Mouse (Mus musculus) intestine, embryonic 14.5 days (tissue): Measurements from ENCODE around the gene Ptpn13. TPM values are rescaled to one million over a fixed set of nuclear protein-coding genes. Genes with fewer than 3 reads are reported as not detected.

Experiments used
- ATAC-seq: fragments of 200-750 bp; cut with Nextera tagmentation; replicated peaks from 2 replicates; pipeline ENCODE4 v1.8.0; 2017; ENCODE audit warnings: low read depth, moderate number of reproducible peaks, moderate TSS enrichment, moderate library complexity; ENCODE audit not compliant: low FRiP score, low TSS enrichment
- DNase-seq: peaks from one replicate; pipeline ENCODE4 v3.0.0-alpha.2; 2018; ENCODE audit warnings: low spot score
- H3K27ac ChIP-seq: fragments of 300-500 bp; sonication (generic); 2 replicates; pipeline ENCODE4 v1.5.1; 2014; ENCODE audit warnings: low read depth, mild to moderate bottlenecking, control low read depth
- H3K27me3 ChIP-seq: fragments of 300-500 bp; sonication (generic); replicated peaks from 2 replicates; pipeline ENCODE4 v1.6.1; 2014; ENCODE audit warnings: low read length, control low read depth; ENCODE audit not compliant: control insufficient read depth, insufficient read depth
- H3K36me3 ChIP-seq: fragments of 300-500 bp; sonication (generic); 2 replicates; pipeline ENCODE4 v1.6.1; 2014; ENCODE audit warnings: low read length, control low read depth; ENCODE audit not compliant: control insufficient read depth, insufficient read depth
- H3K4me1 ChIP-seq: fragments of 300-500 bp; sonication (generic); replicated peaks from 2 replicates; pipeline ENCODE4 v1.6.1; 2014; ENCODE audit warnings: low read length, control low read depth, mixed read lengths; ENCODE audit not compliant: control insufficient read depth, insufficient read depth
- H3K4me2 ChIP-seq: fragments of 300-500 bp; sonication (generic); 2 replicates; pipeline ENCODE4 v1.6.1; 2014; ENCODE audit warnings: low read length
- H3K4me3 ChIP-seq: fragments of 300-500 bp; sonication (generic); 2 replicates; pipeline ENCODE4 v1.5.1; 2014; ENCODE audit warnings: low read depth, low read length, control low read depth, mixed read lengths
- H3K9ac ChIP-seq: fragments of 300-500 bp; sonication (generic); 2 replicates; pipeline ENCODE4 v1.6.1; 2014; ENCODE audit warnings: mild to moderate bottlenecking, low read length
- H3K9me3 ChIP-seq: fragments of 300-500 bp; sonication (generic); 2 replicates; pipeline ENCODE4 v1.6.1; 2016; ENCODE audit warnings: low read length, control low read depth; ENCODE audit not compliant: control insufficient read depth
- WGBS: fragments of 180-500 bp; shearing (Covaris S2); extraction: QIAGEN DNeasy Blood & Tissue Kit; methylation state at CpG from one replicate; pipeline ENCODE4 v1.1.7; 2014; 5-methylcytosine and 5-hydroxymethylcytosine counted together
- polyA plus RNA-seq: library from polyadenylated mRNA; unstranded; fragments of >200 nt; fragmentation: Nextera tagmentation; extraction: Ambion mirVana; gene quantifications from 2 replicates; pipeline ENCODE4 v1.2.1, GENCODE M21; 2014

Ptpn13 gene
- polyA plus RNA-seq, 1 experiment from 2014 or later = 10.1 TPM

DNA sequence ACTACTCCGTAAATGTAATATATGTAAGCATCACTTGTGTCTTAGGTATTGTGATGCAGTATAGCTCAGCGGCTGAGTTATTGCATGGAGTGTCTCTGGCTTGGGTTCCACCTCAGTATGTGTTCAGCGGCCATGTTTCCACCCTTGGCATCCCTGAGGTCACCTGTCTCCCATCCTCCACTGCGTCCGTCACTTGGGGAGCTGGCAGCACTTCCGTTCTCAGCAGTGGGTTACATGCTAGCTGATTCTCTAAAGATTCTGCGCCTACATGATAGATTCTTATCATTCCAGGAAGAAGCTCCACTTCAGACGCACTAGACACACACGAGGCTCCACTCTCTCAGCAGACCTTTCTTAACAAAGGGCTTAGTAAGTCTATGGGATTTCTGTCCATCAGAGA lies 76.1 kb downstream of the Ptpn13 start:
- H3K9ac ChIP-seq = no peak overlapping the region
- no peak for DNase-seq
- H3K9me3 ChIP-seq = no peaks in the 10 kb centered on the region
- peaks cover 6% of the 10 kb centered on the region; the same call in 1 of the 2 replicates for H3K4me1 ChIP-seq
- no peak for ATAC-seq
- WGBS = 90% methylated on average over 9 of the region's 9 CpGs
- H3K27me3 ChIP-seq = no peaks in the 10 kb centered on the region
- H3K4me2 ChIP-seq = no peak overlapping the region
- H3K27ac ChIP-seq = no peak overlapping the region
- H3K36me3 ChIP-seq = peaks cover 3% of the 10 kb centered on the region; the same call in 1 of the 2 replicates
- H3K4me3 ChIP-seq = no peak overlapping the region

DNA sequence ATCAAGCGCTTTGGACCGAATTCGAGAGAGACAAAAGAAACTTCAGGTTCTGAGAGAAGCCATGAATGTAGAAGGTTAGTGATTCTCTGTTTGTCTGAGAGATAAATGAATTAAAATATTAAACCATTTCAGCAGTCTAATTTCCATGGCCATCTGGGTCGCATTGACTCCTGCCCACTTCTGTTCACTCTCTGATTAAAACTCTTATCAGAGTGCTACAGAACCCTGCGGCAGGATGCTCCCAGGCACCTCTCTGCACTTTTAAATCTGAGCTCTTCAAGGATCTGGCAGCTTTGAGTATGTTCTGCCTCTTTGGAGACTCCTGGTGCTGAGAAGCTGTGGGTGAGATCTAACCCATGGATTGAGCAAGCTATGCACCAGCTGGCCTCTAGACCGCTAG lies 76.8 kb downstream of the Ptpn13 start:
- WGBS = 90% methylated on average over 6 of the region's 6 CpGs

DNA sequence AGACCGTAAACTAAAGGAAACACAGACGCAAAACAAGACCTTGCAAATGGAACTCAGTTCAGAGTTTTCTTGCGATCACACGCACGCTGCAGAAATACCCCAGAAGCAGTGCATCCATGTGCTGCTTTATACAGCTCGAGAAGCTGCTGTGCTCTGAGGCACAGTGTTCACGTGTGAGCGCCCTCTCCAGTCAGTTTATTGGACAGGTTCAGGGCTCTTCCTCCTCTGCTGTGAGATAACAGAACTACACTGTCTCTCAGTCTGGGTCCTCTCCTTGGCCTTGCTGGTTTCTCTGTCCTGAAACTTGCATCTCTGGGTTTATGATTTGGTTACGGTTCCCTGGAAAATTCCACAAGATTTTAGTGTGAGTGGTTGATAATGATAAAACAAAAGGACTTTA lies 88.2 kb downstream of the Ptpn13 start:
- Histone ChIP-seq H3K4me3 (no peak overlapping the region), H3K4me1 (0 out of 2 replicates have a peak, but pooled peaks cover 4% of the 10 kb centered on the region), H3K27ac (no peak overlapping the region), H3K27me3 (no peaks in the 10 kb centered on the region), H3K9ac (no peak overlapping the region), H3K36me3 (no peaks in the 10 kb centered on the region), H3K9me3 (no peaks in the 10 kb centered on the region), H3K4me2 (no peak overlapping the region)
- WGBS = 79% methylated on average over 9 of the region's 9 CpGs
- ATAC-seq (no peak), DNase-seq (no peak)

More for the DNA sequence above, 76.8 kb downstream of the Ptpn13 start:
- Histone ChIP-seq H3K4me2 (no peak overlapping the region), H3K9ac (no peak overlapping the region), H3K9me3 (no peaks in the 10 kb centered on the region), H3K36me3 (peaks cover 3% of the 10 kb centered on the region; the same call in 1 of the 2 replicates), H3K4me3 (no peak overlapping the region), H3K27ac (no peak overlapping the region), H3K27me3 (no peaks in the 10 kb centered on the region), H3K4me1 (peaks cover 6% of the 10 kb centered on the region; the same call in 1 of the 2 replicates)
- DNase-seq (no peak), ATAC-seq (no peak)

DNA sequence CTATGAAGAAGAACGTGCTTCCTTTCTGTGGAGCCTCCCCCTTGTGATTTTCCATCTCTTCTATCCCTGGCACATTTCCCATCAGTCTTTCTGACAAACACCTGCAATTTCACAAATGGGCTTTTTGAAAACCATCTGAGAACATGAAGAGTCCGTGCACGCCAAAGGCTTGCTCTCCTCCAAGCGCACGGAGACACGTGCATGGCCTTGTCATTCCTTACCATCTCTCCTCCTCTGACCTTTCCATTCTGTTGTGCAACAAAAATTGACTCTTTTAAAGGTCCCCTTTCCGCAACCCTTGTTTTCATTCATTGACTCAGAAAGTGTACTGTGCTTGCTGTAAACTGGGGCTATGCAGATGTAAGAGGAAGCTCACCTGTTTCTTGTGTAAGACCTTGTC lies 89.4 kb downstream of the Ptpn13 start:
- Histone ChIP-seq H3K4me3 (no peak overlapping the region), H3K27me3 (no peaks in the 10 kb centered on the region), H3K9ac (no peak overlapping the region), H3K4me2 (no peak overlapping the region), H3K36me3 (no peaks in the 10 kb centered on the region), H3K27ac (no peak overlapping the region), H3K9me3 (no peaks in the 10 kb centered on the region), H3K4me1 (0 out of 2 replicates have a peak, but pooled peaks cover 4% of the 10 kb centered on the region)
- ATAC-seq (no peak), DNase-seq (no peak)
- WGBS = 89% methylated on average over 7 of the region's 7 CpGs

DNA sequence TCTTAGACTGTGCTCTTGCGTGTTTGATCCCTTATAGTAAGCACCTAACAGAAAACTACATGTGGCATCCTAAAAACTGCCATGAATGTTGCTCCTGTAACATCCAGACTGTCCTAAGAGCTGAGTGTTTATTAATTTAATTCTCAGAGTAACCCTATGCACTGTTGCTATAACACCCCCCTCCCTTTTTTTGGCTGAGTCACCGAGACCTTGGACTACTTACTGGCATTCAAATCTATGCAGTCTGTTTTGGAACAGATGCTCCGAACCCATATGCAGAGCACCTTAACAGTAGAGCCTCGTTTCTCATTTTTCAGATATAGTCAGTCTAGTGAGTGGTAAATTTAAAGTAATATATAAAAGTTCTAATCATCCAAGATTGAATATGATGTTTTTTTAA lies 90.9 kb downstream of the Ptpn13 start:
- DNase-seq (no peak), ATAC-seq (no peak)
- WGBS = 82% methylated on average over 4 of the region's 4 CpGs
- Histone ChIP-seq H3K4me1 (0 out of 2 replicates have a peak, but pooled peaks cover 4% of the 10 kb centered on the region), H3K9me3 (no peaks in the 10 kb centered on the region), H3K9ac (no peak overlapping the region), H3K27me3 (no peaks in the 10 kb centered on the region), H3K36me3 (no peaks in the 10 kb centered on the region), H3K4me3 (no peak overlapping the region), H3K27ac (no peak overlapping the region), H3K4me2 (no peak overlapping the region)

DNA sequence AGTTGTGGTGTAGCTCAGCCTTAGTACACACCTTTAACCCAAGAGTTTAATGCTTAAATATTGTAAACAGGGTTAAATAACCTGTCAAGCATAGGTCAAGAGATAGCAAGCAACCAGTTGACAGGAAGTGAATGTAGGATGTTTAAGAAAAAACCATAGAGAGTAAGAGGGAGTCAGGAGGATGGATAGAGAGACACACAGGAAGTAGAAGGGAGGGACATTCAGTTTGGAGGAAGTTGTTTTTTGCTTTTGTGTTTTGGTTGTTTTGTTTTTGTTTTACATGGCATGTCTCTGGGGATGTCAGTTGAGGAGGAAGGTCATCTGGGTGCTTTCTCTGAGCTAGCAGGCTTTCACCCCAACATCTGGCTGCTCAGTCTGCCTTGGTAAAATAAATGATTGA lies 91.6 kb downstream of the Ptpn13 start:
- H3K27ac ChIP-seq = no peak overlapping the region
- H3K4me3 ChIP-seq = no peak overlapping the region
- H3K4me2 ChIP-seq = no peak overlapping the region
- H3K9me3 ChIP-seq = no peaks in the 10 kb centered on the region
- no peaks in the 10 kb centered on the region for H3K36me3 ChIP-seq
- no peak overlapping the region for H3K9ac ChIP-seq
- DNase-seq (no peak), ATAC-seq (no peak)
- 0 out of 2 replicates have a peak, but pooled peaks cover 4% of the 10 kb centered on the region for H3K4me1 ChIP-seq
- no peaks in the 10 kb centered on the region for H3K27me3 ChIP-seq

DNA sequence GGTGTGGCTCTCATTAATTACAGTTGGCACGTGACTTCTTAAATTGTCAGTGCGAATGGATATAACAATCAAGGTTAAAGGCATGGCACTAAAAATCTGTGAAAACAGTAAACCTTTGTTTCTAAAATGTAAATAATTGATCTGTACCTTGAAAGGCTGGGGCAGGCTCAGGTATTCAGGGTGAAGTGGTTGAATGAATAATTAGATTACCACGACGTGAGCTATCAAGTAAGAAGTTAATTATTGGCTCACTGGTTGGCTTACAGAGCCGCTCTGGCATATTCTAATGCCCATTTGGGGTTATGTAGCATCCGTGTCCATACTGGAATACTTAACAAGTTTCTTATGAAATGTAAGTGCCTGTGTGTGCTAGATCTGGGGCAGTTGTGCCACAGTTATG lies 92.6 kb downstream of the Ptpn13 start:
- no peak overlapping the region for H3K27ac ChIP-seq

DNA sequence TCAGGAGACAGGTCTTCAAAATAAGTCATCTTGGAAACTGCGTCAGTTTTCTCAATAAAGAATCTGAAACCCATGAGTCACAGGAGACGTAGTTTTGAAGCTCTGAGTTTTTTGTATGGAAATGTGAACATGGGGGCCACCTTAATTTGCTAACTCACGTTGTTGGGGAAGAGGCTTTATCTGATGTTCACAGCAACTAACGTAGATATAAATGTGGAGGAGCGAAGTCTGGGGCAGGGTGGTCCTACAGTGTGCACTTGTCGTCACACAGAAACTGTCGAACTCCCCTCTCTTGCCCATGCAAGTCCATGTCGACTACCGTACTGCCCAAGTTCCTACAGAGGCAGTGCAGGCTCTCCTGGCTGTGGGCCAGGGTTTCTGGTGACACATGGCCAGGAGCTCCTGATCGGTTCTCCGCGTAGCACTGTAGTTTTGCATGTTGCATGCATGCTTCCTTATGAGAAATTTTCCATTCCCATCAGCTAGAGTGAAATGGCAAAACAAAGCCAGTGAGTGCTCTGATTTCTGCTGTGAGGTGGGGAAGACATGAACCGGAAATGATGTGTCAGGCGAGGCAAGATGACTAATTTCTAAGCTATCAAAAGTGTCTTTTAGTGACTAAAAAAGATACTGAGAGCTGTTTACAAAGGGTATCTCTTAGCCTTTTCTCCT lies 93.9 kb downstream of the Ptpn13 start:
- H3K9ac ChIP-seq = no peak overlapping the region
- no peak overlapping the region for H3K4me2 ChIP-seq
- H3K36me3 ChIP-seq = peaks cover 7% of the 10 kb centered on the region; the same call in 1 of the 2 replicates
- H3K27ac ChIP-seq = no peak overlapping the region
- H3K4me1 ChIP-seq = 0 out of 2 replicates have a peak, but pooled peaks cover 4% of the 10 kb centered on the region
- no peaks in the 10 kb centered on the region for H3K9me3 ChIP-seq
- no peak overlapping the region for H3K4me3 ChIP-seq
- WGBS = 85% methylated on average over 14 of the region's 14 CpGs
- ATAC-seq = no peak
- no peak for DNase-seq
- H3K27me3 ChIP-seq = no peaks in the 10 kb centered on the region

More for the DNA sequence above, 92.6 kb downstream of the Ptpn13 start:
- H3K4me2 ChIP-seq = no peak overlapping the region
- DNase-seq (no peak), ATAC-seq (no peak)
- no peaks in the 10 kb centered on the region for H3K9me3 ChIP-seq
- H3K36me3 ChIP-seq = no peaks in the 10 kb centered on the region
- 0 out of 2 replicates have a peak, but pooled peaks cover 4% of the 10 kb centered on the region for H3K4me1 ChIP-seq
- no peaks in the 10 kb centered on the region for H3K27me3 ChIP-seq
- no peak overlapping the region for H3K9ac ChIP-seq
- 58% methylated on average over 6 of the region's 6 CpGs for WGBS
- no peak overlapping the region for H3K4me3 ChIP-seq

DNA sequence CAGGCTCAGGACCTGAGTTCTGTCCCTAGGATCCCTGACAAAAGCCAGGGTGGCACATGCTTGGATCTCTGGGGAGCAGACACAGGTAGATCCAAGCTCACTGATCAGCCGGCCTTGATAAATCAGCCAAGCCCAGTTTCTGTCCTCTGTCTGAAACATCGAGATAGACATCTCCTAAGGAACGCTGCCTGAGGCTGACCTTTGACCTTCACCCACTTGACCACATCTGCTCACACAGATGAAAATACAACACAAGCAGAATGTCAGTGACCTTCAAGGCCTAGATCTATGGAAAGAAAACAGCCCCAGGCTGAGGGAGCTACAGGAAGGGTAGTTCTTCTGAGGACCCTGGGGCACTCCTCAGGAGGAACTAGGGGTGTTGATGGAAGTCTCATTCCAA lies 97.4 kb downstream of the Ptpn13 start:
- ATAC-seq (no peak), DNase-seq (no peak)
- no peak overlapping the region for H3K4me3 ChIP-seq
- no peak overlapping the region for H3K4me2 ChIP-seq
- 27% methylated on average over 3 of the region's 3 CpGs for WGBS
- H3K36me3 ChIP-seq = peaks cover 25% of the 10 kb centered on the region
- 0 out of 2 replicates have a peak, but pooled peaks cover 4% of the 10 kb centered on the region for H3K4me1 ChIP-seq
- no peak overlapping the region for H3K9ac ChIP-seq
- H3K27me3 ChIP-seq = no peaks in the 10 kb centered on the region
- no peak overlapping the region for H3K27ac ChIP-seq
- H3K9me3 ChIP-seq = no peaks in the 10 kb centered on the region
